ENCODE assay signal across 15 mouse cellular contexts in genomic region chr4:133511050-133511449, GRCm38 (mm10).
A peak's percentile ranks its signal among the peaks of the same experiment; 100 is the strongest.
DNase-seq lines count a peak whose midpoint lies in the region.
"Had no signal": no experiment of that assay in that cellular context is flagged by ENCODE, and none has a peak within 500 bp of the region (broad histone marks: within the 10 kb centered on the region; RNA-seq: fewer than 3 reads in every experiment).

No protein-coding gene starts in this region.

- DNase-seq in cerebellum, adult 11-12 months: peak; percentile 66
- DNase-seq in cerebellum, postnatal 4 days (ENCODE audit: low spot score in 2 of 2): no peak
- DNase-seq in cerebellum, adult 8-10 months: peak; percentile 45
- DNase-seq in cerebellum, adult 11 months: no peak
- peak; percentile 75 for DNase-seq in cerebellum, adult 9-11 months
- no peak for DNase-seq in right cerebral cortex, postnatal 25 days
- no peak for DNase-seq in urinary bladder, postnatal 25 days (ENCODE audit: low spot score)
- DNase-seq: adrenal gland, adult 2 months; adrenal gland, postnatal 14 days; embryo, embryonic 11 days; gastrocnemius, postnatal 36 days; heart, adult 2 months; heart, postnatal 14 days; heart, postnatal 4 days; kidney, adult 2 months had no signal

Comparison
In these comparisons a context has a peak if more than half of its experiments do, and no peak if none do; other contexts are left out.
1. DNase-seq: peak in cerebellum, adult 11-12 months (single experiment), cerebellum, adult 8-10 months (single experiment) and cerebellum, adult 9-11 months (single experiment); none in cerebellum, postnatal 4 days (0 of 2), cerebellum, adult 11 months (single experiment), right cerebral cortex, postnatal 25 days (single experiment) and urinary bladder, postnatal 25 days (single experiment).